Mouse (Mus musculus): ENCODE data around the gene Arhgef38.

Arhgef38 gene

DNA sequence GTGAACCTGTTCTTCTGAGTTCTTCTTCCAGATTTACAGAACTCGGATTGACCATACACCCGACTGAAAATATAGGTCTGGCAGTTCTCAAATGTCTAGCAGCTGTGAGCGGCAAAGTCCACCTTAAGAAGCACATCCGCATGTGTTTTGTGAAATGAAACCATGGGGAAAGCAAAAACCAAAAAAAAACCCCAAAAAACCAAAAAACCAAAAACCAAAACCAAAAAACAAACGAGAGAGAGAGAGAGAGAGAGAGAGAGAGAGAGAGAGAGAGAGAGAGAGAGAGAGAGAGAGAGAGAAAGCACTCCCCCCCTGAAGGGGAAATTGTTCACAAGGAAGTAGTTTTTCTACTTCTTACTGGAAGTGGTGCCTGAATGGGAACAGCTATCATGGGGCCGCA lies 67.2 kb downstream of the Arhgef38 start:
- in situ Hi-C loops (cut with MboI; ENCODE audit: unreplicated experiment in 2 of 2): no loop called here

DNA sequence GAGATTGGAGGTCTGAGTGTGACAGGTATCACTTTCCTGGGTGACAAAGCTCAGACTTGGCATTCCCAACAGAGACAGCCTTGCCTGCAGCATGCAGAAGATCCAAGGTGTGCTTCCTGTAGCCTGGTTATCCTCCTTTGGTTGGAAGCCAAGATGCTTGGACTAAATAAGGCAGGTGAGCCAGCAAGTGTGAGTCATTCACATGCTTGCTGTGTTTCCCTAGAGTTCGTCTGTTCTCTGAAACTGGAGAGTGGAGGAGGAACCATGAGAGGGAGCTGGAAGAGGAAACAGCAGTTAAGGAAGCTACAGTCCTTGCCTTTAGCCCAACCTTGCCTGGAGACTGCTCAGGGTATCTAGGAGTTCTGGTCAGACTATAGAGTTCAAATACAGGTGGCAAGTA lies 69.6 kb downstream of the Arhgef38 start:
- in situ Hi-C loops (cut with MboI; ENCODE audit: unreplicated experiment in 2 of 2): no loop called here

DNA sequence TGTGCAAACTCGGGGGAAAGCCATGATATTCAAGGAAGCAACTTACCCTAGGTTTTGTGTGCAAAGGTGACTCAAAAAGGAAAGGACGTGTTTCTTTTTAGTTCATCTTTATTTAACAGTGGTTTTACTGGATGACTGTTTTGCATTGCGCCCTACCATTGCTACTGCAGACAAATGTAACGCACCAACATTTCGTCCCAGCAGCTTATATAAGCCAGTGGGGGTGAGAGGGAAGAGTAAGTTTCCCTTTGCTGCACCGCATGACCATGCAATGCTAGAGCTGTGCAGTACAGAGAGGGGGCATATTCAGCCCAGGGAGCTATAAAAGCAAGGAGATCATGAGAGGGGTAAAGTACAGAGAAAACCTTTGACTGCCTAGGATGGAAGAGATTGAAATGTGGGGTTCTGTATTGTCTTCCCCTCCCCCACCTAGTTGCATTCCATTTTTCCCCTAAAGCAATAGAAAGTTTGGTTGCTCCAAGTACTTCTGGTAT lies 70.8 kb downstream of the Arhgef38 start:
- in situ Hi-C loops (cut with MboI; ENCODE audit: unreplicated experiment in 2 of 2): no loop called here

GRCm38 (mm10) chr3:133163174-133163573 lies 71.6 kb downstream of the Arhgef38 start:
- in situ Hi-C loops (cut with MboI; ENCODE audit: unreplicated experiment in 2 of 2): no loop called here

- in situ Hi-C loops (cut with MboI; ENCODE audit: unreplicated experiment in 2 of 2): no loop called here
These were observed 73.3 kb downstream of the Arhgef38 start for GRCm38 (mm10) chr3:133161407-133161806.

- in situ Hi-C loops (cut with MboI; ENCODE audit: unreplicated experiment in 2 of 2): no loop called here
These were observed 76.5 kb downstream of the Arhgef38 start for GRCm38 (mm10) chr3:133158260-133158659.

- in situ Hi-C loops (cut with MboI; ENCODE audit: unreplicated experiment in 2 of 2): no loop called here
These were observed 80.1 kb downstream of the Arhgef38 start for GRCm38 (mm10) chr3:133154683-133155082.

GRCm38 (mm10) chr3:133153629-133154028 lies 81.1 kb downstream of the Arhgef38 start:
- in situ Hi-C loops (cut with MboI; ENCODE audit: unreplicated experiment in 2 of 2): no loop called here

GRCm38 (mm10) chr3:133152831-133153230 lies 81.9 kb downstream of the Arhgef38 start:
- in situ Hi-C loops (cut with MboI; ENCODE audit: unreplicated experiment in 2 of 2): no loop called here

DNA sequence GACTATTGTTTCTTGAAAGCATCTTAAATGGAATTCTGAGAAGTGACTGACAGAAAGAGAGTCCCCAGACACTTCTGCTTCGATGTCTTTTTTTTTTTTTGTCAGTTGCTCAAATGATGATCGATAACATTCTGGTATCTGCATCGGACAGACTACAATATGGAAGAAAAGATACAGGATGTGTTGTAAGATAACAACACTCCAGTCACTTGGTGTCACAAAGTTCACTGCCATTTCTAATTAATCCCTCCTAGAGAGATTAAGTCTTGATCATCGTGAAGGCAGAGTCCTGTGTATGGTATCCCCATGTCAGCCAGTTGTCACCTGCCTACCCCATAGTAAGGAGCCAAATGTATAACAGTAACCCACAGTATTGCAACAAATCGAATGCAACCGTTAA lies 83.1 kb downstream of the Arhgef38 start:
- in situ Hi-C loops (cut with MboI; ENCODE audit: unreplicated experiment in 2 of 2): no loop called here

DNA sequence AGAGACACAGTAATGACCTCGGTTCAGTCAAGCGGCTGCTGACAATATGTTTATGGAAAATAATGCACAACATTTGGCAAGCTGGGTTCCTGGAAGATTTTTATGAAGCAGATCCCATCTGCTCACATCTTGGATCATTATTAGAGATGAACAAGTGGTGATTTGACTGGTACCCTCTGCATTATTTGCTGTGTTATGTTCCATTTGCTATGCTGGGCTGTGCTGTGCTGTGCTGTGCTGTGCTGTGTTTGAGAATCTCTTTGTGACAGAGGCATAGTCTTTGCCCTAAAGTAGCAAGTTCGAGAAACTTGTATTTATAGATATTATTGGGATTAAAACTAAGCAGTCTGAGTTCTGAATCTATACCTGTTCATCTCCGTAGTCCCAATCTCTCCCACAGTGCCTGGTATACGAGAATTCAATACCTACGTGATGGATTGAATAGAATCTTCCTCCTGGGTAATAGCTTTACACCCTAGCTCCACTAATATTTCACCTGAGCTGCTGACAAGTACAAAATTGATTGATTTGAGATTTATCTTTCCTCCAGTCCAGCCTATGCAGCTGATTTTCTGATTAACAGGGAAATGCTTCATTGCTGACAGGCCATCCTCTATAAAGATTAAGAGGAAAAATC lies 90.1 kb downstream of the Arhgef38 start:
- in situ Hi-C loops (cut with MboI; ENCODE audit: unreplicated experiment in 2 of 2): no loop called here

- in situ Hi-C loops (cut with MboI; ENCODE audit: unreplicated experiment in 2 of 2): no loop called here
These were observed 92.9 kb downstream of the Arhgef38 start for GRCm38 (mm10) chr3:133141877-133142276.

DNA sequence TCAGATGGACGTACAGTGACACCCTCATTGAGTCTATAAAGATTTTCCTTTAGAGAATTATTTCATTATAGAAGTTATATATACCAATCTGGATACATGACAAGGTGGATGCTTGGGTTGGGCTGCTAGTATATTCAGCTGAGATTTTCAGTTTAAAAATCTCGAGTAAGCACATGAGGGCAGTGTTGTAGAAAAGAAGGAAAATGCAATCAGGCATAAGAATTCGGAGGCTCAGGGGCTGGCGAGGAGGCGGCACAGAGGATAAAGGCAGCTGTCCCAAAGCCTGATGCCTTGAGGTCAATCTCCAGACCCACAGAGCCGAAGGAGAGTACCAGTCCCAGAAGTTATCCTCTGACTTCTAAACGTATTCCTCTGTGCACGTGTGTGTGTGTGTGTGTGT lies 102.1 kb downstream of the Arhgef38 start:
- in situ Hi-C loops (cut with MboI; ENCODE audit: unreplicated experiment in 2 of 2): no loop called here

DNA sequence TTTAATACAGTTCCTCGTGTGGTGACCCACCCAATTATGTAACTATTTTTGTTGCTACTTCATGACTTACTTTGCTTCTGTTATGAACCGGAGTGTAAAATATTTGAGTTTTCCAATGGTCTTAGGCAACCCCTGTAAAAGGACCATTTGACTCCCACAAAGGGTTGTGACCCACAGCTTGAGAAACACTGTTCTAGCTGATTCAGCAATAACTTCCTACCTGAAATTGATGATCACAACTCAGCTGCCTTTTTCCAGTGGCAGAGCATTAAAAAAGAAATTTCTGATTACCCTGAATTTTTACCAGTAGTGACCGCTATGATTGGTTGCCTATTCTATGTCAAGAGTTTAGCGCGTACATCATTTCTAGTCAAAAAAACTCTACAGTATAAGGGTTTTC lies 103.4 kb downstream of the Arhgef38 start:
- in situ Hi-C loops (cut with MboI; ENCODE audit: unreplicated experiment in 2 of 2): no loop called here

DNA sequence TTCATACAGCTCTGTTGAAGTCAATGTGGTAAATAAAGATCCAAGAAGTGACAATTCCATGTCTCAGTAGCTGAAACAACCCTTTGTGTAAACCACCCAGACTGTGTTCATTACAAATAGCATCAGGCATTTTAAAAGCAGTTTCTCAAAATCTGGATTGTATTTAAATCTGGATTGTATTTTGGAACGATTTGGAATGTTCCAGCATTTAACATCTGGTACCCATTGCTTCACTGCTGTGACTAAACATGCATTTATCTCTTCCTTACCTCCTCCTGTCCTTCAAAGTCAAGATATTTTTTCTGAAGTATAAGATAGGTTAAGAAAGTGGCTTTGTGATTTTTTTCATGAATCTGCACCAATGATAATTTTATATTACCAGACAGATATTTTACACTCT lies 121.5 kb downstream of the Arhgef38 start:
- in situ Hi-C loops (cut with MboI; ENCODE audit: unreplicated experiment in 2 of 2): no loop called here

DNA sequence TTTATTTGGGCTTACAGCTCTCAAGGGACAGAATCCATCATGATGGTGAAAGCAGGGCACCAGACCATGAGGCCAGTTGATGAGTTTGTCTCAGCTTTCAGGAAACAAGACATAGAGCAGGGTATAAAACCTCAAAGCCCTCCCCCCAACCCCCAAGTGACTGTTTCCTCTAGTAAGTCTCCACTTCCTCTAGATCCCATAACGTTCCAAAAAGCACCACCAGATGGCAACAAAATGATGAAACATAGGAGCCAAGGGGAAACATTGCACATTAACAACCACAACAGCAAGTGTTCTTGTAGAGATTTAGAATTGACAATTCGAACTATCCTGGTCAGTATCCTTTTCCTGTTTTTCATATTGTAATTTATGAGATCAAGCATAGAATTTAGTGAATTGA lies 123.0 kb downstream of the Arhgef38 start:
- in situ Hi-C loops (cut with MboI; ENCODE audit: unreplicated experiment in 2 of 2): no loop called here

- in situ Hi-C loops (cut with MboI; ENCODE audit: unreplicated experiment in 2 of 2): no loop called here
These were observed 124.9 kb downstream of the Arhgef38 start for GRCm38 (mm10) chr3:133109844-133110243.

DNA sequence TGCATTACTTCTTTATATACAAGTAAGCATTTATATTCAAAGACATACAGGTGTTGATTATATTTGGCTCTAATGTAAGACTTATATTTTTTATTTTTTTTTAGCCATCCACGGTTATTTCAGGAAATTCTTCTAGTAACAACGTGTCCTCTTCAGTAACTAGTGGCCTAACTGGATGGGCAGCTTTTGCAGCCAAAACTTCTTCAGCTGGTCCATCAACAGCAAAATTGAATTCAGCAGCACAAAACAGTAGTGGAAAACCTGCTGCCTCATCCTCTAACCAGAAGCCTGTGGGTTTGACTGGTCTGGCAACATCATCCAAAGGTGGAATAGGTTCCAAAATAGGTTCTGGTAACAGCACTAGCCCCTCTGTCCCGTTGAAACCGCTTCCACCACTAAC lies 126.0 kb downstream of the Arhgef38 start:
- in situ Hi-C loops (cut with MboI; ENCODE audit: unreplicated experiment in 2 of 2): no loop called here

DNA sequence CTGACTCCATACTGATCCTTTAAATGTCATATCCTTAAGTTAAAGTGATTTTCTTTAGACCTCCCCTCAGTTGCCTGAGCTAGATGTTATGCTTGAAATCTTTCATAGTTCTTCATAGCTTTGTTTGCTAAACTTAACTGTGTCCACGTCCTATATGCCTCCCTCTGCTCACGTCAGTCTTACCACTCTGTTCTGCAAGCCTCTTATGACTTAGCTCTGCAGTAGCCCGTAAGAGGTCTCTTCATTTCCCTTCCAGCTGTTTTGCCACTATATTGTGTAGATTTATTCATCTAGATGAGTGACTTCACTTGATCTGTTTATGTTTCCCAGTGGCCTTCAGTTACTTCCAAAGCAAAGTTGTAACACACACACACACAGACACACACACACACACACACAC lies 130.3 kb downstream of the Arhgef38 start:
- in situ Hi-C loops (cut with MboI; ENCODE audit: unreplicated experiment in 2 of 2): no loop called here

- in situ Hi-C loops (cut with MboI; ENCODE audit: unreplicated experiment in 2 of 2): no loop called here
These were observed 131.0 kb downstream of the Arhgef38 start for GRCm38 (mm10) chr3:133103768-133104167.

GRCm38 (mm10) chr3:133098909-133099308 lies 135.8 kb downstream of the Arhgef38 start:
- in situ Hi-C loops (cut with MboI; ENCODE audit: unreplicated experiment in 2 of 2): loop anchor here (5.0 to 25.0 kb wide), 5 partner anchors 284 to 713 kb away; partner anchors contain the start of gene Tet2 (in 2 of the 2)

DNA sequence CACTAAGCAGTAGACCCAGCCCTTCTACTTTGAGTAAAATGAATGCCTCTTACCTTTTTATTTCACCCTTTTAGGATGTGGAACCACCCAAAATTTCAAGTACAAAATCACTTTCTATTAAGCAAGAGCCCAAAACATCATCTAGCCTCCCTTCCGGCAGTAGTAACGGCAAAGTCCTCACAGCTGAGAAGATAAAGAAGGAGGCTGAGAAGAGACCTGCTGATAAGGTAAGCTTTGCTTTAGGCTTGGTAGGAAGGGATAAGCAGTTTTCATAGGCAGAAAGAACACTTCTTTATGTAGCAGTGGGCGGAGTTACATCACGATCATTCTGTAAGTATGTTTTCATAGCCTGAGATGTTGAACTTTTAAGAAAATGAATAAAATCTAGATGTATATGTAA lies 136.4 kb downstream of the Arhgef38 start:
- in situ Hi-C loops (cut with MboI; ENCODE audit: unreplicated experiment in 2 of 2): loop anchor here (5.0 to 25.0 kb wide), 5 partner anchors 284 to 714 kb away; partner anchors contain the start of gene Tet2 (in 2 of the 2)

DNA sequence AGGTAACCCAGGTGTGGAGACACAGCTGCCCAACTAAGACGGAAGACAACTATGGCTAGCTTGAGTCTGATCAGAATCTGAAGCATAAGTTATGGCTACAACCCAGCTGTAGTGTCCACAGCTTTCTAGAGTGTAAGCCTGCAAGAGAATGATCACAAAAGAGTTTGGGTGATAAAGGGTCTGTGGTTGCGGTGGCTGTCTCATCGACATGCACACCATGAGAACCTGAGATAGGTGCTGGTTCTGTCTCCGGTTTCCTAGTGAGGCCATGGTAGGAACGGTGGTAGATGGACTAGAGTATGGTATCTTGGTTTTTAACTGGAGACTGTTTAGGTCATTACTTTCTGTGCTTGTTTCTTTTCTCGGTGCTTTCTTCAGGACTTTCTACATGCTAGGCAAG lies 136.8 kb downstream of the Arhgef38 start:
- in situ Hi-C loops (cut with MboI; ENCODE audit: unreplicated experiment in 2 of 2): loop anchor here (5.0 to 25.0 kb wide), 5 partner anchors 283 to 714 kb away; partner anchors contain the start of gene Tet2 (in 2 of the 2)
